Mouse (Mus musculus) megakaryocyte-erythroid progenitor cell, adult 5 weeks (primary cell): ENCODE results near the gene Cebpzos. TPM values are rescaled to one million over a fixed set of nuclear protein-coding genes. Genes with fewer than 3 reads are reported as not detected.

Source experiments
- polyA plus RNA-seq: library from polyadenylated mRNA; stranded (reverse); fragments of >175 nt; gene quantifications from 2 replicates; pipeline ENCODE4 v1.2.3, GENCODE M21; 2012

Gene Cebpzos
- polyA plus RNA-seq: 5.0 and 6.2 TPM in 2 replicates

GRCm38 (mm10) chr17:78916369-78916813 lies at the start of gene Cebpzos:
TSS of gene Cebpzos (plus strand) at chr17:78916500.

GRCm38 (mm10) chr17:78882401-78883112 lies 33.7 kb upstream of the Cebpzos start, which contains the start of gene Eif2ak2:
TSS of gene Eif2ak2 (minus strand) at chr17:78882573.

GRCm38 (mm10) chr17:78906892-78907291 lies 9.4 kb upstream of the Cebpzos start, which contains the start of gene Sult6b1:
TSS of gene Sult6b1 (minus strand) at chr17:78906992.

GRCm38 (mm10) chr17:78936466-78937228 lies 20.3 kb downstream of the Cebpzos start, which contains the start of the genes Cebpz and Ndufaf7:
TSS of gene Cebpz (minus strand) at chr17:78937066.
TSS of gene Ndufaf7 (plus strand) at chr17:78937136.

Other genes starting within 250 kb of the Cebpzos start
- gene Strn, start 179.3 kb upstream of the Cebpzos start, polyA plus RNA-seq: 2.0 and 2.8 TPM in 2 replicates
- gene Heatr5b, start 81.1 kb upstream of the Cebpzos start, polyA plus RNA-seq: 1.8 TPM in 2 replicates
- 1.1 and 1.2 TPM in 2 replicates for gene Gpatch11, start 80.9 kb upstream of the Cebpzos start, polyA plus RNA-seq
- gene Eif2ak2, start 33.9 kb upstream of the Cebpzos start, polyA plus RNA-seq: 8.9 and 10.0 TPM in 2 replicates
- not detected in 2 replicates for gene Sult6b1, start 9.5 kb upstream of the Cebpzos start, polyA plus RNA-seq
- gene Cebpz, start 20.6 kb downstream of the Cebpzos start, polyA plus RNA-seq: 37.7 and 48.4 TPM in 2 replicates
- gene Ndufaf7, start 20.6 kb downstream of the Cebpzos start, polyA plus RNA-seq: 1.9 and 2.1 TPM in 2 replicates
- 1.3 TPM in 2 replicates for gene Prkd3, start 104.3 kb downstream of the Cebpzos start, polyA plus RNA-seq
- 0.02 TPM in 1 of 2 replicates, not detected in the other for gene Qpct, start 135.4 kb downstream of the Cebpzos start, polyA plus RNA-seq